Mouse (Mus musculus) 3T3-L1 (cell line): ENCODE data around the gene Adgrb3.
"Not testable (repeated sequence)": the region's sequence is repeated elsewhere in the genome, so short reads cannot be mapped to it uniquely, and the experiment has no call there.

Experiments used
- DNase-seq: peaks from one replicate; pipeline ENCODE4 v3.0.0-alpha.2; 2015; ENCODE audit warnings: low read depth, low spot score

Gene Adgrb3

DNA sequence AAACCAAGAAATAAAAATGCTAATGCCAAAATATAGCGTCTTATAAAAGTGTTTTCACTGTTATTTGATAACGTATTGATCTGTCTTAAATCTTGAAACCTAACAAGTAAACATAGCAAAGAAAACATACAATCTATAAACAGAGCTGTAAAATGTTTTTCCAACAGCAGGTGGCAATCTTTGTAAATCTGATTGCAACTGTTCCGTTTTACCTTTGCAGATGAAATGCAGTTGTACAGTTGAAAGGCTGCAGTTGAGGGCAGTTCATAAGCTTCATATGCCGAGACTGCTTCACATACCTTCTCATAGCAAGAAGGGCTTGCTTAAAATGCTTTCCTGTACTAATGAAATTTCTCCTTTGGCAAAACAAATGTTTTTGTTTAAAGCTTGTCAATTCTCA, 302.5 kb downstream of the Adgrb3 start:
- DNase-seq: peak; percentile 26

DNA sequence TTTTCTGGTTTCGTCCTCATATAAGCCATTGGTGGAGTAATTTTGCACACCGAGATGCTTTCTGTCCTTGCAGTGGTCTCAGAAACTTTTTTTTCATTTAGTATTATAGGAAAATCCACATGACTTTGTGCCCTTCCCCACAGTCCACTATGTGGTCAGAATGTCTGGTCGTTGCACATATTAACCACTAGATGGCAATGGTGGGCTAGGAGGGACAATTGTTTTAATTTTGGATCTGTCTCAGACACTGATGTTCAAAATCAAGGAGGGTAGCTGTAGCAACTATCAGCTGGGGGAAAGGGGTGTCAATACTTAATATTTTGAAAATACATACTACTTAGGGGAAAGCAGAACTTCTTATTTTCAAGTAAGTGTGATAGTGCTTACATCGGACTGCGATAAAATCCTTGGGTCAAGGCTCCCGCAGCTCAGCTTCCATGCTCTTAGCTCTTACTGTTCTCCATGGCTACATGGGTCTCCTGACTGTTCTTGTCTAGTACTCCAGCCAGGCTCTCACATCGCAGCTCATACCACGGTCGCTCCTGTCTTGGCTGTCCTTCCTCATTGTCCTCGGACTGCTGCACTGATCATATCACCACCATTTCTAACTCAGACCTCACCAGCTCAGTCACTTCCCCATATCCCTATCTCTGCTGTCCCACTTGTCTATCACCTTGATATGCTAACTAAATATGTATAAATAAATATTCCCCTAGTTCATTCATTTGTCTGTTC, 319.0 kb downstream of the Adgrb3 start:
- DNase-seq: peak; percentile 49

DNA sequence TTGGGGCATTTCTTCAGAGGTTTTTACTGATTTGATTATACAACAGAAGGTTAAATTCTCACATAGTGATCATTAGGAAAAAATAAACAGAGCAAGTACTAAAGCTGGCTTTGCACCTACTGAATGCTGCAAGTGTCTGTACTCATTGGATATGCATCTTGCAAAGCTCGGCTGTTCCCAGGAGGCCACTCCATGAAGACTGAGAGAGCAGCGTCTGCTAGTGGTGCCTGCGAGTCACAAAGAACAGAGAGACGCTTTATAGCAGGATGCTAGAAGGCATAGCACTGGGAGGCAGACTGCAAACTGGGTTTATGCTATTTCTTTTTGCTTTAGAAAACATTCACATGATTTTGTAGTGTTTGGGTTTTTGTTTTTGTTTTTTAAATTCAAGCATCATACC, 325.2 kb downstream of the Adgrb3 start:
- DNase-seq: no peak

GRCm38 (mm10) chr1:25503524-25503923, 326.0 kb downstream of the Adgrb3 start:
- no peak for DNase-seq

DNA sequence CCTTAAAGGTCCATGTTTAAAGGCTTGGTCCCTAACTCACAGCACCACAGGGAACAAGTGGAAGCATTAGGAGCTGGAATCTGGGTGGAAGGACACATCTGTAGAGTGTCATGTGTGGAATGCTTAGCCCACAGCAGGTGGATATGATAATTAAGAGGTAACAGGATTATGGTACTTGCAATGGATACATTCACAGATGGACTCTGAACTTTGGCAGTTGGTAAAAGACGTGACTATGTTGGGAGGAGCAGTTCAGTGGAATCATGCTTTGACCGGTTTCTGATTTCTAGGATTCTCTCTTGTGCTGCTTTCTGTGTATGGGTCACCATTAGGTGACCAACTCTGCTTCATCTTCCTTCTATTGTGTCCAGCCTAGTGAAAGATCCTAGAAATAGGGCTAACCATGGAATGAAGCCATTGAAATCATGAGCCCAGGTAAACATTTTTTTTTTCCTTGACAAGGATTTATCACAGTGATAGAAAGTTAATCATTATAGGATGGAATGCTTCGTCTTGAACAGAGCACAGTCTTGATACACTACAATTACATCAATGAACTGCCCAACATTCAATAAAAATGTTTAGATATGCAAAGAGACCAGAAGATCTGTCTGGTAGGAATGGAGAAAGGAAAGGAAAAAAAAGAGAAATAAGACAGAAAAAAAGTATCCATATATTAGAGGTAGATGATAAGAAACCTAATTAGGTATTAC, 334.1 kb downstream of the Adgrb3 start:
- no peak for DNase-seq

DNA sequence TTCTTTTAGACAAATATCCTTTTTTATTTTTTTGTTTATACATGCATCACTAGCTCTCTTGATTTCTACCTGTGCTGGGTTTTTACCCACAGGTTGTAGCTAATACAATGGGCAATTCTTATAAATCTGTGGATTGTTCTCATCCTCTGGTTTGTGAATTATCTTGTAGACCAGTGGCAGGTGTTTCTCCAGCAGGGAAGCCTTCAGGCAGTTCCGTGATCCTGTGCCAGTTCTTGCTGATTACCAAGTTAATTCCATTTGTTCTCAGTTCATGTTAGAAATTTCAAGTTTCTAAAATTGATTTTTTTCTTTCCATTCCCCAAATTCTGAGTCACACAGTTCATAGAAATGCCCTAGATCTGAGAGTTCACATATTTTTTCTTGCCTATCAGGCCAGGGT, 338.0 kb downstream of the Adgrb3 start:
- DNase-seq: no peak

GRCm38 (mm10) chr1:25490174-25490573, 339.3 kb downstream of the Adgrb3 start:
- DNase-seq: no peak

DNA sequence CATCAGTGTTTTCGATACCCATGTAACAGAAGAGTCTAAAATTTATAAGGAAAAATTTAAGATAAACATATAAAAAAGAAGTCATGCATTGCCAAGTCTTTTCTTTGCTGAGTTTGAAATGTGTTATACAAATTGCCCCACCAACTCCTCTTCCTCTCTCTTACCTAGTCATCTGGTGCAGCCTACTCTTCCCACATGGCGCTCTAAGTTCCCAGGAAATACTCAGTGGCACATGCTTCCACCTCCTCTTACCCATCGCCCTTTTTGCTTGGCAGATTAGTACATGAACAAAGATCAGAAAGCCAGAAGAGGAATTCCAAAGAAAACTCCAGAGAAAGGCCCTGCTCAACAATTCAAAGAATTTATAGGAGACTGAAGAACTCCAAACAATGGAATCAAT, 353.8 kb downstream of the Adgrb3 start:
- no peak for DNase-seq

DNA sequence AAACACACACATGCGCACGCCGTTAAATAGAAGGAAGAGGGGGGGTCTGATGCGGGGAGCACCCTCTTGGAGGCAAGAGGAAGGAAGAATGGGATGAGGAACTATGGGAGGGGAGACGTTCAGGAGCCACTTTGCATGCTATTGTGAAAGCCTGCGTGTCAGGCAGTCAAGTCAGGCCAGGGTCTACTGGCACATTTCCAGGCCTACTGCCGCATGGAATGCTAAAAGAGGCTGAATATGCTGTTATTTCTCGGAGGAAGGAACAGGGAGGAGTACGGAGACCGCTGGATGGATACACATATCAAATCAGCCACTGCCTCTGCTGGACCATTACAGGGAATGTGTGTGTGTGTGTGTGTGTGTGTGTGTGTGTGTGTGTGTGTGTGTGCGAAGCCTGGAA, 355.0 kb downstream of the Adgrb3 start:
- no peak for DNase-seq

- DNase-seq: not testable (repeated sequence)
Observed at GRCm38 (mm10) chr1:25471612-25472011, 357.9 kb downstream of the Adgrb3 start.

- DNase-seq: no peak
Observed at GRCm38 (mm10) chr1:25462612-25463011, 366.9 kb downstream of the Adgrb3 start.

GRCm38 (mm10) chr1:25435506-25435905, 394.0 kb downstream of the Adgrb3 start:
- peak; percentile 1 for DNase-seq

DNA sequence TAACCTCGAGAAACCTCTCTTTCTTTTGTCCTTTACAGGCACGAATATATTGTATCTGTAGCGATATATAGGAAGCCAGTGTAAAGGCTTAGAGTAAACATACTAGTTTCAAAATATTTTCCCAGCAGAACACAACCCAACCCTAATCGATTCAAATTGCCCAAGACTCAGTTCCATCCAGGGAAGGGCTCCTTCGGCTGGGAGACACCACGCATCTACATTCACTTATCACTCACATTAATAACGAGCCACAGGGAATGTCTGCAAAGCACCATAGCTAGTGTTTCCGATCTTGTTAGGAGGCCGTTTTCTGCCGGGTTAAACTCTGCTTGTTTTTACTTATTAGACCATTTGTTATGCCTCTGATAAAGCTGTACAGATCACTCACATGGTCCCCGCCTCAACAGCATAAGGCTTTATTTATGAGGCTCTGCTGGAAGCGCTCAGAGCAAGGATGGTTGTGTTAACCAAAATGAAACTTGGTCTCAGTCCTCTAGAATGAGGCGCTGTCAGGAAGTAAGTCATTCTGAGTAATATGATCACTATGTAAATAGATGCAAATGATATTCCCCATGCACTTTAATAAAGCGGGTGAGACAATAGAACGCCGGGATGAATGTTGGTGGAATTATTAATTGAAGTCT, 399.2 kb downstream of the Adgrb3 start:
- DNase-seq: no peak

- no peak for DNase-seq
Observed at GRCm38 (mm10) chr1:25420701-25421100, 408.8 kb downstream of the Adgrb3 start.

DNA sequence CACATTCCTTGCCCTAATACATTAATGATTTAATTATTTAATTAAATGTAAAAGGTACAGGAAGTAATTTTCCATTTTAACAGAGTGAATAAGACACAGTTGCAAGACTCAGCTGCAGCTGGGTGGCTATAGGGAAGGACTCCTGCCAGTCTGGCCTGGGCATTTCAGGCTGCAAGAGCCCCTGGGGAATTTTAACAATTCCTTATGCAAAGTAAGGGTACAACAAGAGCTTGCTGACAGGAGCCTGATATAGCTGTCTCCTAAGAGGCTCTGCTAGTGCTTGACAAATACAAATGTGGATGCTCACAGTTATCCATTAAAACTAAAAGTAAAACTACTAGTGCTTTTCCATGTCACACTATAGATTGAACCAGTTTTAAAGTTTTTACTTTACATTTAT, 410.1 kb downstream of the Adgrb3 start:
- no peak for DNase-seq

GRCm38 (mm10) chr1:25415084-25415483, 414.4 kb downstream of the Adgrb3 start:
- DNase-seq: no peak

DNA sequence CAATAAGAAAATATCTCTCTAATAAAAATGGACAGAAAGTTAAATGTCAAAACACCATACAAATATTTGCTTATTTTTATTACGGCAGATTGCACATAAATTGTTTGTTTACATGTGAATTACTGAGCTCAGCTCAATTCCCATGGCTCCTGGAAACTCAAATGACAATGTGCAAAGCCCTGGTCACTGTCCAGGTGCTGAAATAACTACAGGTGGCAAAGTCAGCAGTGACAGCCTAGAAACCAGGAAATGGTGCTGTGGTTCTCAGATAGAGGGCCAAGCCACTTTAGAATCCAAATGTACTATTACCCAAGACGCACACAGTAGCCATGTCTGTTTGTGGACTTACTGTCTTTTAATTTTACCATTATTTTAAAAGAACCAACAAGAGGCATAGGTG, 465.3 kb downstream of the Adgrb3 start:
- DNase-seq: no peak

- no peak for DNase-seq
Observed at GRCm38 (mm10) chr1:25358554-25358953, 471.0 kb downstream of the Adgrb3 start.

- no peak for DNase-seq
Observed at GRCm38 (mm10) chr1:25355486-25355885, 474.0 kb downstream of the Adgrb3 start.

GRCm38 (mm10) chr1:25344876-25345275, 484.6 kb downstream of the Adgrb3 start:
- no peak for DNase-seq

- no peak for DNase-seq
Observed at GRCm38 (mm10) chr1:25325406-25325805, 504.1 kb downstream of the Adgrb3 start.

DNA sequence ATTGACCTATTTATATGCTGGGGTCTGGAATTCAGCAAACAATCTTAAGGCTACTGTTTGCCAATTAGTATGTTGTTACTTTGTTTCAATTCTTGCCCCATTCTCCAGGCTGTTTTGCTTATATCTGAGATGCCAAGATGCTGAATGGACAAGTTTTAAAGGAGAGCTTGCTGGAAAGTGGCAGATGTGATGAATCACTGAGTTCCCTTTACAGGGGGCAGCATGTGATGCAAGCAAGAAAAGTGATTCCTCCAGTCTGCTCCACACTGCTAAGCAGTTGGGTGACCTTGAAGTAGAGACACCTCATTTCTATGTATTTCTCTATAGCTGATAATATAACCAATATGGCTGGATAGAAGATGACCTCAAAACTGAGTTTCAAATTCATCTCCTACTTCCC, 512.4 kb downstream of the Adgrb3 start:
- DNase-seq: no peak

DNA sequence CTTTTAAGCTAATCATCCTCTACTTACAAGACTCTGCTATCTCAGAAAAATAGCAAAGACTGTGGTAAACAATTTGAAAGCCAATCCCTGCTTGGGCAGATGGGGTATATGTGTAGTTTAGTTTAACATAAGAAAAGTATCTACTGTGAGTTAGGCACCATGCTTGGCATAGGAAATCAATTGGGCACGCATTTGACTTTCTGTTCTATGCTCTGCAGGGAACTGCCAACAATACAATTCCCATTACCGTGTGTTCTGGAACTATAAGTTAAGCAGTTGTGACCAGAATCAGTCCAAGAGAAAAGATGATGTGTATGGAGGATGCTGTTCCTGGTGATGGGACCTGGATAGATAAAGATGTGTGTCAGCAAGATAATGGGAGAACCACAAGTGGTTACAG, 517.2 kb downstream of the Adgrb3 start:
- no peak for DNase-seq
